Mouse (Mus musculus) kidney, adult 2 months (tissue): ENCODE measurements around the gene Ewsr1.

Experiments used
- CTCF ChIP-seq: fragments of 200-500 bp; conservative IDR thresholded peaks from 2 replicates; pipeline ENCODE4 v1.5.1; 2011; ENCODE audit warnings: low read depth, mild to moderate bottlenecking, control low read depth, low read length, moderate library complexity, mixed read lengths; ENCODE audit not compliant: insufficient read depth, insufficient read length
- POLR2A ChIP-seq: fragments of 200-500 bp; IDR thresholded peaks from one replicate; pipeline ENCODE4 v1.6.1; 2011; ENCODE audit warnings: low read depth, low read length, control low read depth

DNA sequence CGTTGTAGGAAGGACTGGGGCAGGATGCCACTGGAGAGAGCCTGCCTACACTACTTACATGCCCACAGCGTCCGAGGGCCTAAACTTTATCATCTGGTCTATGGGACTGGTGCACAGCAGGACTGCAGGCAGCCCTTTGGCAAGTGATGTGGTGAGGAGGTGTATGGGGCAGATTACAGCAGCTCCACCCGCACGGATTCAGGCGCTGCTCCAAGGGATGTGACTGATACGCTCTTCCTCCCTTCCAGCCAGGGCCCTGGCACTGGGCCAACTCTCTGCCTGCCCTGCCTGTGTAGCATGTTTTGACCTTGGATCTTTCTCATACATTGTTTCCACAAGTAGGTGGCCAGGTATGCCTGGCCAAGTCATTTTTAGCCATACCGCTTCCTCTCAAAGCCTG is 41.6 kb upstream of the Ewsr1 start:
- TF ChIP-seq CTCF (no peak), POLR2A (no peak)
